Mouse (Mus musculus) kidney, embryonic 14.5 days (tissue): Measurements from ENCODE around the gene Col17a1. TPM values are rescaled to one million over a fixed set of nuclear protein-coding genes. Genes with fewer than 3 reads are reported as not detected.

Experiments
- polyA plus RNA-seq: library from polyadenylated mRNA; unstranded; fragments of >200 nt; fragmentation: Nextera tagmentation; extraction: Ambion mirVana; gene quantifications from 2 replicates; pipeline ENCODE4 v1.2.1, GENCODE M21; 2014

Gene Col17a1
- polyA plus RNA-seq, 1 experiment from 2014 or later, result 0.50 TPM

Other genes with a start within 250 kb of the Col17a1 start
- gene Sh3pxd2a, start 227.7 kb downstream of the Col17a1 start, polyA plus RNA-seq, result 8.7 and 9.6 TPM in 2 replicates
- gene Stn1, start 154.6 kb downstream of the Col17a1 start, polyA plus RNA-seq, result 54.7 and 55.0 TPM in 2 replicates
- 16.5 and 20.6 TPM in 2 replicates for gene Slk, start 112.4 kb downstream of the Col17a1 start, polyA plus RNA-seq
- gene Sfr1, start 39.6 kb upstream of the Col17a1 start, polyA plus RNA-seq, result 268 and 309 TPM in 2 replicates
- 117 and 131 TPM in 2 replicates for gene Gsto1, start 162.9 kb upstream of the Col17a1 start, polyA plus RNA-seq
- 1.8 and 2.1 TPM in 2 replicates for gene Gsto2, start 173.4 kb upstream of the Col17a1 start, polyA plus RNA-seq
- 0.03 and 0.14 TPM in 2 replicates for gene Cfap43, start 227.2 kb upstream of the Col17a1 start, polyA plus RNA-seq
- 8.3 and 14.6 TPM in 2 replicates for gene Itprip, start 227.2 kb upstream of the Col17a1 start, polyA plus RNA-seq
- gene Cfap58, start 245.6 kb upstream of the Col17a1 start, polyA plus RNA-seq, result 0.09 TPM in 1 of 2 replicates, not detected in the other